Mouse (Mus musculus) heart, postnatal 0 days (tissue): ENCODE results near the gene Fbxo47.

Experiments
- CTCF ChIP-seq: IDR thresholded peaks from 2 replicates; pipeline ENCODE4 v1.5.1; 2016; ENCODE audit warnings: antibody characterized with exemption, control low read depth, low read depth
- EP300 ChIP-seq: IDR thresholded peaks from 2 replicates; pipeline ENCODE4 v1.6.1; 2016; ENCODE audit warnings: antibody characterized with exemption, low read depth

DNA sequence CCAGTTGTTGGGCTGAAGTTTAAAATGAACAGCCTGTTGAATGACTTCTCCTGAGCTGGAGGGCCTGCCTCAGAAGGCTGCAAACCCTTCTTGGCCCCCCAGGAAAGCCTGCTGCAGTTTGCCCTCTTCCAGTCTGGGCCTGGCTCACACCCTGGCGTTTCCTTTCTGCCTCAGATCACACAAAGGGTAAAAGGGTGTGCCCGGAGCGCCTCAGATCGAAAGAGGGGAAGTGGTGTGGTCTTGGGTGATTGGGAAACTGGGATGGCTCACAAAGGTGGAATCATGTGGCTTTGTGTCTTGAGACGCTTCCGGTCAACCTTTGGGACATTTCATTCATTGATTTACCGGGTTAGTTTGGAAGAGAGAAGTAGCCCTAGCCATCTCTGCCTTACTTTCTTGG, 57.5 kb downstream of the Fbxo47 start:
- TF ChIP-seq CTCF (no peak), EP300 (no peak)
